Mouse (Mus musculus) cerebellum, postnatal 10 days (tissue): Measurements from ENCODE around the gene Bbx.

Source experiments
- DNase-seq, 2 experiments: peaks; one replicate each; pipeline ENCODE4 v3.0.0; 2021; ENCODE audit warnings: mixed read lengths in 2 of 2

Bbx gene

DNA sequence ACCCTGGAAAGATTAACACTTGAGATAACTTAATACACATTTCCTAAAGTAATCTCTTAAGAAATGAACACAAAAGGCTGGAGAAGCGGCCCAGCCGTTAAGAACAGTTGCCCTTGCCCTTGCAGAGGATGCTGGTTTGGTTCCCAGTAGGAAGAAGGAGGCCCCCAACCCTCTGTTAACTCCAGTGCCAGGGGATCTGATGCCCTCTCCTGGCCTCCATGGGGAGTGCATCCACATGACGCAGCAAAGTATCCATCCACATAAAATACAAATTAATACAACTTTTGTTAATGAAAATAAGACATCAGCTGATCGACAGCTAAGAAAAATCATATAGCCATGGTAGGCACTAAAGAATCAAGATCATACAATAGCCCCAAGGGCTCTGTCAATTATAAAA is 33.6 kb downstream of the Bbx start:
- DNase-seq, result peak in 1 of 2 experiments; percentile 4

DNA sequence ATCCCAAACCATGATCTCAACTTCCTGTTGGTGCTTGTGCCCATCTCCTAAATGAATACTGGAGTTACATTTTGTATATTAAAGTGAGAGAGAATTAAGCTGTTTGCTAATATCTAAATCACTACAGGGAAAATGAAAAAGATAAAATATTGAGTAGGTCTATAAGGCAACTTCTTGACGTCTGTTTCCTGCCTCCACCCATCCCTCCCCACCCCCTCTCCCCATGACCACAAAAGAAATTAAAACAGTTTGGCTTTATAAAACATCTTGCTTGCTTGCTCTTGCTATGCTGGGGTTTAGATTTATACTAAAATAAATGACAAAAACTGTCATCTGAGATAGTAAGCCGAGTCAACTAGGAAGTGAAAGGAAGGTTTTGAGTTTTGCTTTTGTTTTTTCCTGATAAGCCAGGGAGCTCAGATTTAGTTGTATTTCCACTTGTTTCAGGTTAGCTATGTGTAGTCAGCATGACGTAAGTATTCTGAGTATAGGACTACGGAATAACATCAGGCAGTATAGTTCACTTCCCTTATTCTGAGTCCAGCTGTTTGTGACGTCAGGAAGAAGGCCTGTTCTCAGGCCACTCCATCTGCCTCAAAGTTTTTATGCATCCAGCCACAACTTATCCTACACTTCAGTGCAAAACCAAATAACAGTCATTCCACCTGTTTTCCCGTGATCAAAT is 36.1 kb downstream of the Bbx start:
- no peak for DNase-seq

DNA sequence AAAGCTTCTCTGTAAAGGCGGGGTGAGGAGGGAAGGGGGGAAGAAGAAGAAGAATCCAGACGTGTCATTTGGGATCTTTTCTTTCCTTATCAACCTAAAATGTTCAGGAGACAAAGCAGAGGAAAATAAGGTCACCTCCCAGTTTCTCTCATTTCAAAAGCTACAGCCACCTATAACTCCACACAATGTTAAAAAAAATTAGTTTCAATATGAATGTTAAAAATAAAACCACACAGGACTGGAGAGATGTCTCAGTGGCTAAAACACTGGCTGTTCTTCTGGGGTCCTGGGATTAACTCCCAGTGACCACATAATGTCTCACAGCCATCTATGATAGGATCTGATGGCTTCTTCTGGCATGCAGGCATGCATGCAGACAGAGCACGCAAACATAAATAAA is 43.7 kb downstream of the Bbx start:
- DNase-seq, result no peak

DNA sequence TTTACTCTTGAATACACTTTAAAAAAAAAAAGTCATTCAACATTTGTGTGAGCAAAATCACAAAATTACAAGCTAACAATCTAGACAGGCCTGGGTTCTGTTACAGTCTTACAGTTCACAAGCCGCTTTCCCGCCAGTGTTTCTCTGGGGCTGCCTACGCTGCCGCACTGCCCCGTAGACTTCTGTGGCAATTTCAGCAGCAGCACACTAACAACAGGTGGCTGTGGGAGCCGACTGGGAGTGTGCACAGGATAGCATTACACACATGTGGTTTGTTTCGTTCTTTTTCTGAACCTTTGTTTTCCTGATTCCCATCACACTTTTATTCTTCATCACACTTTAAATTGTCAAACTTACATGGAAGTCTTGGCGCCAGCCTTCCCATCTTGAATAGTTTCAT is 48.6 kb downstream of the Bbx start:
- DNase-seq, result no peak

DNA sequence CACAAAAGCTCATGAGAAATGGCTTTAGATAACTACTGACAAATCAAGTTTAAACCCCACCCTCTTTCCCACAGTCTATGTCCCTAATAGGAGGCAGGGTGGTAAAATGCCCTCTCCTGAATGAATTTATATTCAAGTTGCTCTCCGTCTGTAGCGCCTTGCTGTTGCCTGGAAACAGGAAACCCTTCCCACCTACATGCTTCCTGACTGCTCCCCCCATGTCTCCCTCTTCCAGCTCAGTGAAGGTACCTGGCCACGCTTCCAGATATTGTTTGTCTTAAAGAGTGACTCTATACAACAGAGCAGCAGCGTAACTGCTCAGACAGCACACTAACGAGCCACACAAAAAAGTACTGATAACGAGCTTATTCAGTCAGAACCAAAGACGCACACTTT is 50.8 kb downstream of the Bbx start:
- peak in 1 of 2 experiments; percentile 5 for DNase-seq

DNA sequence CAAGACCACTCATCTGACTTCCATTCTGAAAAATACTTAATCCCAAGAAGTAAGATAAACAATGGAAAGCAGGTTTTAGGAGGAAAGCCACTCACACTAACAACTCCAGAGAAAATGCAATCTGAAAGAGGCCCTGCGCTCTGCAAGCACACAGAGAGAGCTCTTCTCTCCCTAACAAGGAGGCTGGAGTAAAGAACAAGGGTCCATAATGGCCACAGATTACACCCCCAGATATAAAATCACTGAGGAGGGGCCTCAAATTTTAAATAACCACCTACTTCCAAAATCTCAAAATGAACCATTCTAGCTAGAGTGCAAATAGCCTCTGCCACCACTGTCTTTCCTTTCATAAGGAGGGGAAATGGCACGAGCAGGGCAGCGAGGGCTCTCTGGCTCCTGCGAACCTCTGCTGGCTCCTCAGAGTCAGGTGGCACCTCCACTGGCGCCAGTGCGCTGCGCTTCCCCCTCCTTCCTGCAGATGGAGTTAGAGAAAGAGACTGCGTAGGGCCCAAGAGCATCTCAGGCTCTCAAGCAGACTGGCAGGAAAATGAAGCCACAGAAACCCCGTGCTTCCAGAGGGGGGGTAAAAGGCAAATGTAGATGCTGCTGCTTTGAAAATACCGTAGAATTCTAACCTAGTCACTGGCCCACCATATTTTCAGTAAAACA is 51.4 kb downstream of the Bbx start:
- peak; percentile 83 to 85 for DNase-seq

DNA sequence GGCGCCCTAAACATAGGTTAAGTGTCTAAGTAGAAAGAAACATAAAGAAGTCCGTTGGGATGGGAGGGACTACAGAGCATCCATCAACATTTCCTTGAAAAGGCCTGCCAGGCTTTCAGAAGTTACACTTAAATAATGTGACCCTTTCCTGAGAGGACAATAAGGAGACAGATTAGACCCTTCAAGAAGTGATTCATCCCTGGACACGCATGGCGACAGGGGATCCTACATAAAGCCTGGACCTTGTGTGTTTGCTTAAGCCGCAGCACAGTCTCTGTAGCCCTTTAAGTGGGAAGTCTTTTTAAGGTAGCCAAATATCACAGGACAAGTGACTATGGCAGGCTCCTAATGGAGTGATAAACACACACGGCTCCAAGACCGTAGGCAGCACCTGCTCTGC is 52.0 kb downstream of the Bbx start:
- no peak for DNase-seq

DNA sequence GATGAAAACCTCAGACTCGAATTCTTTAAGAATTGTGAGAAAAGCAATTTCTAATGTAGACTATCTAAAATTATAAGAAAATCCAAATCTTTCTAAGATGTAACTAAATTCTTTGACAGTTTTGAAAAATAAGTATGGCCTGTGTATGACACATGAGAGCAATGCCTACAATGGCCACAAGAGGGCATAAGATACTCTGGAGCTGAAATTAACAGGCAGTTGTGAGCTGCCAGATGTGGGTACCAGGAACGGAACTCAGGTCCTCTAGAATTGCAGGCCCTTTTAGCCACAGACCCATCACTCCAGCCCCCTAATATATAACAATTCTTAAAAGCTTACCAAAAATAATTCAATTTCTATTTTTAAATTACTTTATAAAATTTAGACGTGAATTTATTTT is 57.6 kb downstream of the Bbx start:
- DNase-seq, result peak; percentile 51 to 58

DNA sequence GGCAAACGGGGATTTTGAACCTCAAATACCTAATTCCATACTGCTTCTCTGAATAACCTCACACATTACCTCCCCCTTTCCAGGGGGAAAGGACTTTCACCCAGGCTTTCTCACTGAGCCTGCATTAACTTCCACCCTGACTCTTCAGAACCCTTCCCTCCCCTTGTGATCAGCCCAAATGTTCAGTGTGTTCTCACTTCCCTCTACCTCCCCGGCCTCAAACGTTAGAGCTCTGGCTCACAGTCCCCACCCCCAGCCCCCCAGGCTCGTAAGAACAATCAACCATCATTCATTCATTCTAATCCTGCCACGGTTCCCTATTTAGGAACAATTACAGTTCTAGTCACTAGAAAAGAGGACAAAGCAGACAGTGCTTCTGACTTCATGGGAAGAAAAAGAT is 58.5 kb downstream of the Bbx start:
- DNase-seq, result no peak

DNA sequence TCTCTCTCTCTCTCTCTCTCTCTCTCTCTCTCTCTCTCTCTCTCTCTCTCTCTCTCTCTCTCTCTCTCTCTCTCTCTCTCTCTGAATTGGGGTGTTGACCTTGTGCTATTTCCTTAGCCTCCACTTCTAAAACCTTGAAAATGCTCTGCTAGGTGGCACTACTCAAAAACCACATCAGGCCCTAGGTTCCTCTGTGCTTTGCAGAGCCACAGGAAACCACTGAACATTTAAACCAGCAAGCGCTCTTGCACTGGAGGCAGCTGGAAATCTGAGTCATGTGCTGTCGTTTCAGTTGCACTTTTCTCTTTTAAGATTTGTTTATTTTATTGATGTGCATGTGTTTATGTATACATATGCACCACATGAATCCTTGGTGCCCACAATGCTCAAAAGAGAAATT is 59.6 kb downstream of the Bbx start:
- no peak for DNase-seq

DNA sequence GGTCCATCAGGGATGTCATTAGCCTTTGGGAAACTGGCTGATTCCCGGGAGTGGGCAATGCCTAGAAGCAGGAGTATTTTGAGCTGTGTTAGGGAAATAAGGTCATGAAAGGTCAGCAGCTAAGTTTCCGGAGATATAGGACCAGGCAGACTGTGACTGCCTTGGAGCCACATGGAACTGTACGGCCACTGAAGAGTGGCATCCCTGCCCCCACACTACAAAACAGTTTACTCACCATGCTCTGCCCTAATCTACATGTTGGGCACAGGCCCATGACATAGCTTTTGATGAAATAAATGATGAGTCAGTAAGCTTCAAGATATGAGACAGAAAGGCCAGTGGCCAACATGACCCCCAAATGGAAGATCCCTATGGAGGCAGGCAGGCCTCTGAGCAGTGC is 60.7 kb downstream of the Bbx start:
- no peak for DNase-seq

DNA sequence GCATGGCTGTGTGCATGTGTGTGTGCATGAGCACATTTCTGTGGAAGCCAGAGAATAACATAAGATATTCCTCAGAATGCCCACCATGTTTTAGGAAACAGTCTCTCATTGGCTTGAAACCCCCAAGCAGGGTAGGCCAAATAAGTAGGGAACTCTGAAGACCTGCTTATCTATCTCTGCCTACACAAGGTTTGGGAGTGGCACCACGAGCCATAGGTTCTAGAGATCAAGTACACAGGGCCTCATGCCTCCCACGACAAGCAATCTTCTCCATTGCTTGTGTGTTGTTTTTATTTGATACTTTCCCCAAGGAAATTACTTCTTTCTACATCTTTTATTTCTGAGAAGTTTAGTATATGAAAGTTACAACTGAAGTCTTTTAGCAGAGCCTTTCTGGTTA is 61.8 kb downstream of the Bbx start:
- DNase-seq, result no peak

DNA sequence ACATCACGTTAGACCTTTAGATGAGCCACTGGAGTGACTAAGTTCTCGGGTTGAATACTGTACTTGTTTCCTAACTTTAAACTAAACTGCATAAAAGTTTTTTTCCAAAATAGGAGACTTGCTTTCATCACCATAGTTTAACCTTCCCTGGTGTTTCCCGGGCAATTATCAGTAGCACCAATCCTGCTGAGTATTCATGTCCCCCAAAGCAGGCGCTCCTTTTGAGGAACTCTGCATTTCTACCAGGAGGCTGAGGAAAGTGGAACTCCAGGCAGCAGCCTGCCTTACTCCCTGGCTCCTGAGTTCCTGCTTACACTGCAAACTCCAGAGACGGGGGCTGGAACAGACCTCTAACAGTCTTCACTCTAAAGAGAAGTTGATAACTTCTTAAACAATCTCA is 65.6 kb downstream of the Bbx start:
- DNase-seq, result no peak

DNA sequence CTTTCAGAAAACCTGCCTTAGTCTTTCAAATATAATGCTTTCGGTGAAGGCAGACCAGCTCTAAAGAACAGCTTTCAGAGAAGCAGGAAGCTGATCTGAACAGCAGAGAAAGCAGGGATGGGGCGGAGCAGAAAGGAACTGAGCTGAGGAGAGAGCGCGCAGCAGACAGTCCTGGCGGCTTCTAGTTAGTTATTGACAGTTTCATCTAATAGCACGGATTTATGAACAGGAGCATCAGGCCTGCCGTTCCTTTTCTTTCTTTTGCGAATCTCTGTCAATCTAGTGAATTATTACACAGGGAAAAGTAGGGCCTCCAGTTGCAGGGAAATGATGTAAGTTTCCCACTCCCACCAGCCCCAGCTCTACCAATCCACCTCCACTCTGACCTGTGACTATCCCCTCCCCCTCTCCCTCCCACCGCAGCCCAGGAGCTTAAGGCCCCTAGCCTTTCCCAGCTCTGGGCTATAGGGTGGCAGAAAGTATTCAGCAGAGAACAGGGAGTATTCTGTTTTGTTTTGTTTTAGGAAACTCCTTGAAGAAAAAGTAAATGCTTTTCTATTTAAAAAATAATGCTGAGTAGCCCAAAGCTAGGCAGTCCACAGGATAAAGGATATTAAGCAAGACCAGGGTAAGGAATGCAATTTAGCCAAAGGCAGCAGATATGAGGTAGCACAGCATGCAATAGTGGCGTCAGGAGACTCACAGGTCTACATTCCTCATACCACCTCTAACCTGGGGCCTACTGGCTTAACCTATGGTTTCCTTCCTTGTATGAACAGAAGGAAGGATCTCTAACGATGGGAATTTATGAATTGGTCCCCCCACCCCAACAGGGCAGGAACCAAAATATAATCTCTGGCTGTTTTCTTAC is 67.8 kb downstream of the Bbx start:
- DNase-seq, result peak; percentile 73 to 81

DNA sequence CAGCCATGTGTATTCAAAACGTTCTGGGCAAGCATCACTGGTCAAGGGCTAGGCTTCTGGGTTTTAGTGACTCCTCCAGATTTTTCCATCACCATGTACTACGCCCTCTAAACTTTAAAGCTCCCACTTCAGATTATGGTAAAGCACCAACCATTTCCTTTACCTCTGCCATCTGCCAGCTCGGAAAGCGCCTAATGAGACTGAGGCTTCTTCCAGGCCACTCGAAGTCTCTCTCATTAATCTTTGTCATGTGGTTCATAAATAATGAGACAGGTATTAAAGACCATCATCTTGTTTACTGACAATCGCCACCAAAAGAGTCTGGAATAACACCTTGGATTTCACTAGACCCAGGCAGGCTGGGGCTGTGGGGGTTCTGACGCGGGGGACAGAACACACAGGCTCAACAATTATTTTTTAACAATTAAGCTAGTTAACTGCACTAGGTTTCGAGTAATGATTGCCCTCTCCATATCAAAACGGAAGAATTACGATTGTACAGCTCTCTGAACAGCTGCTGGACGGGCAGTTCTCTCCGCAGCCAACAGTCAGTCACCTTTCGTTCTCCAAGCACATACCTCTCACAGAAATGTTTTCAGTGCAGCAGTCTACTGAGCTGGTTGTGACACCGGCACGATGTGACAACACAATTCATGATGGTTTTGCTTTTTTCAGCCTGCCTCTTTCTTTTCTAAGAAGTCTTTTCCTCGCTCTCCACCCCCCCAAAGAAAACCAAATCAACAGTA is 68.6 kb downstream of the Bbx start:
- DNase-seq, result peak; percentile 10 to 15

DNA sequence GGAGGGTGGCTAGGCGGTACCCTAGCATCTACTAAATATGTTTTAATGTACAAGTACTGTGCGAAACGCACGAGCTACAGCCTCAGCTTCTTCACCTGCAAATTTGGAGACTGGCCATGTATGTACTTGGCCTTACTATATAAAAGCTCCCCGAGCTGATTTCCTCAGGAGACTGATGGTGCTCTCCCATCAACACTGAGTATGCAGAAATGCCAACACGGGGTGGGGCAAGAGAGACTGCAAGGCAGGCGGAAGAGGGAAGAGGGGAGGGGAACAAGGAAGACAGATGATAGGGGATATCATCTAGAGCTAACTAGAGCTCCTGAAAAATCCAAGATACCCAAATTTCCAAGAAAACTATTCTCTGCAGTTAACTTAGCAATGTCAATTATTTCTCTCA is 71.6 kb downstream of the Bbx start:
- DNase-seq, result no peak

DNA sequence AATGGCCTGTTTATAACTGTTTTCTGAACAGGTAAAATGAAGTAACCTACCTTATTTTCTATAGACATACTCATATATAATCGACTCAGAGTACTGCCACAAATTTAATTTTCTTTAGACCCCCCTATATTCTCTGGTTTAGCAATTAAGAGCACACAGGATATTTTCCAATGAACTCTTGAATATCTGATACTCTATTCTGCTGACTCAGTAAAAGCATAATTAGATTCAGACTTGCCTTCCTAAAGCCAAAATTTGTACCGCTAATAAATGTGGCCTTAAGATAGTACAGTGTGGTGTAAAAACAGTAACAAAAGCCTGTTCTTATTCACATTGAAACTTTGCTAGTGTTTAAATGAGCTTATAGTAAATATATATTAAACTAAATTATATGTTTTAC is 102.5 kb downstream of the Bbx start:
- no peak for DNase-seq

DNA sequence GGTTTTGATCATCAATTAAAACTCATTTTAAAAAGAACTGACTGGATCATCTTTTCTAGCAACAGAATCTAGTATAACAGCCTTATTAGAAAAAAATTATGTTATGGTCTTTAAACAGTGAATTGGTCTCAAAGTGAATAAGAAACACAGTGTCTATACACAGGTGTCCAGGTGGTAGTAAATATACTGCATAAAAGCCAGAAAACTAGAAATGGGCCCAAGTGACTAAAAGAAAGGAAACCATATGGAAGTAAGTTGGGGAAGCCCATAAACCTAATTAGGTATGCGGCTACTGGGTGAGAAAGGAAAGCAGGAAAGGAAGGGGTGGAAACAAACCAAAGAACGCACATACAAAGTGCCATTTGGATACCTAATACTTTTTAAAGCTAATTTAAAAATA is 107.4 kb downstream of the Bbx start:
- no peak for DNase-seq

DNA sequence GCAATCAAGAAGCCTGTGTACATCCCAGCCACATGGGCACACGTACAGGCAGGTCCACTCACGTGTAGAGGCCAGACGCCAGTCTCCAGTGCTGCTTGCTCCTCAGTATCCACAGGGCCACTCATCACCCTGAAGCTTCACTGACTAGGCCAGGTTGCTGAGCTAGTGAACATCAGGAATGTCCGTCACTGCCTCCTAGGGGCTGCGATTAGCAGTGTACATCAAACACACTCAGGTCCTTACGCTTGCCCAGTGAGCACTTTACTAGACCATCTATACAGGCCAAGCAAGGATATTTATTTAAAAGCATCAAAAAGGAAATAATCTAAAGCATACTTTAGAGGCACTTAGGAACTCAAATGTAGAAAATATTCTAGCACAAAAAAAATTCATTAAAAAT is 107.9 kb downstream of the Bbx start:
- no peak for DNase-seq

DNA sequence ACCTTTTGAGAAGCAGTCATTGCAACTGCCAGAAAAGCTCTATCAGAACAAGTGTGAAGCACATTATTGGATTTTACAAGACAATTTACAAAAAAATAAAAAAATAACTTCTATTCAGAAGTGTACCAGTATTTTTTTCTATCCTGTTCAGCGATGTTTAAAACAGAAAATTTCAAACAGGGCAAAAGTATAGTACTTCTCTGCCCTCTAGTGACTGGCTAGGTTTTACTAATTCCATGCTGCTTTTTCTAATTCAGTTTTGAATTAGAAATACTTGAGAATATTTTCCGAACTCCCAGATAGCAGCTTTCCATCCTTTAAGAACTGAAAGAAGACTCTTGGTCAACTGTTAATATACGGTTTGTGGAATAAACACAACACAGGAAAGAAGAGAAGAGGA is 110.8 kb downstream of the Bbx start:
- no peak for DNase-seq

DNA sequence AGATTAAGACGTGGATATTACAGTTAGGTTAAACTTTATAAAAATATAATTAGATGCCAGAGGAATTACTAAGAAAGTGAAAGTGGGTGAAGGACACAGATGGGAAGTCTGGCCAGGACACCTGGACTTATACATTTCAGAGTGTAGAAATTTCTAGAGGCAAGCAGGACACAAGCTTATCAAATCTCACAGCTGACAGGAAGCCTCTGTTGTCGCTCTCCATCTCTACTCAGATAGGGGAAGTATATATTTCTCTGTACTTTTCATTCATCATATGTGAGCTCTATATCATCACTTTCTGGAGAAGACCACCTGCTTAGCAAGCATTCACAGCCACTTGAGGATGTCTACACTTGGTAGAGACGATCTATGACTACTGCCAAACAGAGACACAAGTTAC is 113.9 kb downstream of the Bbx start:
- no peak for DNase-seq

DNA sequence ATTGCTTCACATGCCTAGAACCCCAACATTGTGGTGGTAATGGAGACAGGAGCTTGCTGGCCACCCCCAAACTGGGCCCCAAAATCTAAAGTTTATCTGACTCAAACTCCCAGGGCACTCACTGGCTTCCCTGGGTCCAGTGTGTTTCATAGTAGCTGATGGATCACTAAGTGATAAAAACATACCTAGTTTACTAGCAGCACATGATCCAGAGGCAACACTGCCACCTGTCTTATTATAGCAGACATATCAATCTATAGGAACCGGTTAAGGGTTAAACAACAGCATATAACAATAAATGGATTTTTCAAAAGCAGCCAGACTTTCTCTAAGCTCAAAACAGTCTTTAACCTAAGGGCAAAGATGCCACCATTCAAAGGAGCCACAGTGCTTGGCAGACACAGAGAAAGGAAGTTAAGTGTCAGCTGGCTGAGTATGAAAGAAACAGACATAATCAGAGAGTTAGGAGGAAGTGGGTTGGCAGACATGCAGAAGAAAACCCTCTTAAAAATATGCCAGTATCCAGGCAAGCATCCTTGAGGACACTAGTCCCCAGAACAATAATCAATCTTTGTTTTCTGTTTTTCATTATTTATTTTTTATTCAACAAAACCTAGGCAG is 116.7 kb downstream of the Bbx start:
- no peak for DNase-seq

DNA sequence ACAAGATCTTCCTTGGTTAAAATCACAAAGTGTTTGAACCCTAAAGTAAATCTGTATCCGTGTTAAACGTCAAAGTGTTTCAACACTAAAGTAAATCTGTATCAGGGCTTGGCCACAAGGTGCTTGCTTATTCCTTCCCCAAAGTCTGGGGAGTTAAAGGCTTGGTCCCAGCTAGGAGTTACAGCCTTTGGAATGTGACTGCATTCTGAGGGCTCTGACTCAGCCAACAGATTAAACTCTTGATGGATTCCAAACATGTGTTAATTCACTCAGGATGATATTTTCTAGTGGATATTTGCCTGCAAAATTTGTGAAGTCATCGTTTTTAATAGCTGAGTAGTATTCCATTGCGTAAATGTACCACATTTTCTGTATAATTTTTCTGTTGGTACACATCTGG is 120.6 kb downstream of the Bbx start:
- DNase-seq, result no peak
